Mouse (Mus musculus) E14TG2a.4 (cell line): ENCODE data around the gene Pcyt2.

ENCODE experiments used
- CTCF ChIP-seq: conservative IDR thresholded peaks from 2 replicates; pipeline ENCODE4 v1.5.1; 2014; ENCODE audit warnings: low read length
- NANOG ChIP-seq: IDR thresholded peaks from 2 replicates; pipeline ENCODE4 v1.6.1; 2014; ENCODE audit warnings: borderline replicate concordance, low read length, mixed read lengths
- POU5F1 ChIP-seq: IDR thresholded peaks from 2 replicates; pipeline ENCODE4 v1.6.1; 2014; ENCODE audit warnings: low read length, borderline replicate concordance

GRCm38 (mm10) chr11:120665406-120665805 is 47.7 kb upstream of the Pcyt2 start:
- no peak for TF ChIP-seq CTCF
- no peak for TF ChIP-seq POU5F1
- TF ChIP-seq NANOG, result no peak
